Mouse (Mus musculus) olfactory bulb, adult 2 months (tissue): Measurements from ENCODE around the gene Itgb3bp.

Source experiments
- CTCF ChIP-seq: fragments of 200-500 bp; IDR thresholded peaks from 2 replicates; pipeline ENCODE4 v1.5.1; 2012; ENCODE audit warnings: low read depth, mild to moderate bottlenecking, low read length, moderate library complexity; ENCODE audit not compliant: insufficient read depth
- POLR2A ChIP-seq: fragments of 200-500 bp; IDR thresholded peaks from 2 replicates; pipeline ENCODE4 v1.6.1; 2012; ENCODE audit warnings: mild to moderate bottlenecking, low read depth, low read length, moderate library complexity; ENCODE audit not compliant: insufficient read depth

DNA sequence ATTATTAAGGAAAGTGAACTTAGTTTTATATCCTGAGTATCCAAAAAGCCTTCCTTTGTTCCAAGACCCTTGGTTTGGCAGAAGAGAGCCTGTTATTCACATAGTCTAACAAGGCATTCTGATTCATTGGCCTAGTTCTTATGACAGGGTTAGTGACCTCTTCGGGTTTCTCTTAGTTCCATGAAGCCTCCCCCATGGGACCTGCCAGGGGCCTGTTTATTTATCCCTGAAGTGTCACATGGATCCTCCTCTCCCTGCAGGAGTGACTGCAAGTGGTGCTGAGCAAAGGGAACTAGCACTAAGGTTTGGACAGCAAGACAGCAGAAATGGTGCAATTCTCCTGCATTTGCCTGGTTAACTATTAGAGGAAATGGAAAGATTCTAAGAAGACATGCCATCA lies 156.6 kb downstream of the Itgb3bp start:
- TF ChIP-seq POLR2A, result no peak
- TF ChIP-seq CTCF, result no peak
